Mouse (Mus musculus): ENCODE measurements around the gene Gm10377. TPM values are rescaled to one million over a fixed set of nuclear protein-coding genes. Genes with fewer than 3 reads are reported as not detected.

Gm10377 gene
- not detected for polyA plus RNA-seq (2014; fragmentation: Illumina TruSeq; extraction: RNeasy Lipid Tissue Mini Kit (QIAGEN cat#74804))

DNA sequence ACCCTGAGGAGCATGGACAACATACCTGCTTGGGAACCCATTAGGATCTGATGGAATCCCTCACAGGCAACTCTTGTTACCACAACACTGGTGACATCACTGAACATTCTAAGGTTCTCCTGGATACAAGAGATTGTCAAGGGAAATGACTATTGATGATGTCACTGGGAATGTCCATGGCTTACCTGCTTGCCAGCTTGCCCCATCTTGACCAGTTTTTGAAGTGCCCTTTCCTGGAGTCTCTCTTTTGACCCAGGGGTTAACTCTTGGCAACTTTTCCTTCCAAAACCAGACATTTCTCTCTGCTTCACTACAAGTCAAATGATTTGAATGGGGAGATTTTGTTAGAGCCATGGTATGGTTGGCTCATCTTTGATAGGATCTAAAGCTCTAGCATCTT, at the start of gene Gm10377:
Gene Gm10377 (minus strand): TSS at position 101 of the 400 bp plus-strand sequence.

DNA sequence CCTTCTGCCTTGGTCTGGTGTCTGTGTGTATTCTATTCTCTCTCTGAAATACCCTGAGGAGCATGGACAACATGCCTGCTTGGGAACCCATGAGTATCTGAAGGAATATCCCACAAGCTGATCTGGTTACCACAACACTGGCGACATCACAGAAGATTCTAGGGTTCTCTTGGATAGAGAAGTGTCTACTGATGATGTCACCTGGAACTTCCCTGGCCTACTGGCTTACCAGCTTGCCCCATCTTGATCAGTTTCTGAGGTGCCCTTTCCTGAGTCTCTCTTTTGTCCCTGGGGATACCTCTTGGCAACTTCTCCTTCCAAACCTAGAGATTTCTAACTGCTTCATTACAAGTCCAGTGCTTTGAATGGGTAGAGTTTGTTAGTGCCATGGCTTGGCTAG, 29.1 kb downstream of the Gm10377 start, which contains the start of gene Gm3015:
Gene Gm3015 (minus strand): TSS at position 101 of the 400 bp plus-strand sequence.

Other genes starting within 250 kb of the Gm10377 start
- gene Gm17124, start 198.1 kb downstream of the Gm10377 start, polyA plus RNA-seq (2014; fragmentation: Illumina TruSeq; extraction: RNeasy Lipid Tissue Mini Kit (QIAGEN cat#74804)) = not detected
- not detected for gene Gm3633, start 156.1 kb downstream of the Gm10377 start, polyA plus RNA-seq (2014; fragmentation: Illumina TruSeq; extraction: RNeasy Lipid Tissue Mini Kit (QIAGEN cat#74804))
- not detected for gene Gm10378, start 142.0 kb downstream of the Gm10377 start, polyA plus RNA-seq (2014; fragmentation: Illumina TruSeq; extraction: RNeasy Lipid Tissue Mini Kit (QIAGEN cat#74804))
- not detected for gene Gm3015, start 29.2 kb downstream of the Gm10377 start, polyA plus RNA-seq (2014; fragmentation: Illumina TruSeq; extraction: RNeasy Lipid Tissue Mini Kit (QIAGEN cat#74804))
- not detected for gene Gm21977, start 55.5 kb upstream of the Gm10377 start, polyA plus RNA-seq (2014; fragmentation: Illumina TruSeq; extraction: RNeasy Lipid Tissue Mini Kit (QIAGEN cat#74804))
- not detected for gene Gm8082, start 195.6 kb upstream of the Gm10377 start, polyA plus RNA-seq (2014; fragmentation: Illumina TruSeq; extraction: RNeasy Lipid Tissue Mini Kit (QIAGEN cat#74804))
- gene Gm10376, start 217.6 kb upstream of the Gm10377 start, polyA plus RNA-seq (2014; fragmentation: Illumina TruSeq; extraction: RNeasy Lipid Tissue Mini Kit (QIAGEN cat#74804)) = not detected